Mouse (Mus musculus): Measurements from ENCODE around the gene Tubb2b. TPM values are rescaled to one million over a fixed set of nuclear protein-coding genes. Genes with fewer than 3 reads are reported as not detected.

The Tubb2b gene
- polyA plus RNA-seq, 1 experiment from 2014 or later, result 31.3 TPM

- Histone ChIP-seq H3K4me2 (peak overlapping the region; percentile 84), H3K9me3 (no peaks in the 10 kb centered on the region), H3K4me1 (peaks cover 17% of the 10 kb centered on the region; the same call in 1 of the 2 replicates), H3K27me3 (replicated peaks) (no peaks in the 10 kb centered on the region), H3K27ac (0 out of 2 replicates have a peak overlapping the region, but pooled peaks have one; percentile 36), H3K36me3 (0 out of 2 replicates have a peak, but pooled peaks cover 2% of the 10 kb centered on the region), H3K9ac (0 out of 2 replicates have a peak overlapping the region, but pooled peaks have one; percentile 67), H3K4me3 (replicated peaks) (peak overlapping the region; percentile 73)
- ATAC-seq (ENCODE audit: insufficient read depth, low FRiP score, low read depth), result peak; percentile 23; the same call in 1 of the 2 replicates
- WGBS, result 38% methylated on average over 16 of the region's 16 CpGs
These were observed 51.6 kb downstream of the Tubb2b start for GRCm38 (mm10) chr13:34078500-34079280.

GRCm38 (mm10) chr13:34077492-34078271 is 52.6 kb downstream of the Tubb2b start, which contains the start of gene Tubb2a:
Tubb2a (minus strand) TSS chr13:34078007.
- under 1% methylated on average over 45 of the region's 45 CpGs for WGBS
- Histone ChIP-seq H3K27me3 (replicated peaks) (no peaks in the 10 kb centered on the region), H3K4me3 (replicated peaks) (peak within 1 kb of the TSS; percentile 73), H3K9me3 (no peaks in the 10 kb centered on the region), H3K36me3 (0 out of 2 replicates have a peak, but pooled peaks cover 2% of the 10 kb centered on the region), H3K9ac (peak within 1 kb of the TSS; percentile 67), H3K27ac (peak within 1 kb of the TSS; percentile 57; the same call in 1 of the 2 replicates), H3K4me2 (peak within 1 kb of the TSS; percentile 84), H3K4me1 (0 out of 2 replicates have a peak, but pooled peaks cover 16% of the 10 kb centered on the region)
- ATAC-seq (ENCODE audit: insufficient read depth, low FRiP score, low read depth), result peak; percentile 90

Other genes starting within 250 kb of the Tubb2b start
- gene Serpinb6c, start 224.8 kb downstream of the Tubb2b start, polyA plus RNA-seq (2015; fragmentation: Nextera tagmentation; extraction: Ambion mirVana), result not detected in 2 replicates
- 26.4 and 29.3 TPM in 2 replicates for gene Nqo2, start 165.8 kb downstream of the Tubb2b start, polyA plus RNA-seq (2015; fragmentation: Nextera tagmentation; extraction: Ambion mirVana)
- gene Ripk1, start 128.1 kb downstream of the Tubb2b start, polyA plus RNA-seq (2015; fragmentation: Nextera tagmentation; extraction: Ambion mirVana), result 21.2 and 22.0 TPM in 2 replicates
- gene Serpinb6a, start 127.7 kb downstream of the Tubb2b start, polyA plus RNA-seq (2015; fragmentation: Nextera tagmentation; extraction: Ambion mirVana), result 74.6 and 77.7 TPM in 2 replicates
- 43.7 and 49.6 TPM in 2 replicates for gene Bphl, start 92.9 kb downstream of the Tubb2b start, polyA plus RNA-seq (2015; fragmentation: Nextera tagmentation; extraction: Ambion mirVana)
- gene Tubb2a, start 52.5 kb downstream of the Tubb2b start, polyA plus RNA-seq (2015; fragmentation: Nextera tagmentation; extraction: Ambion mirVana), result 182 and 192 TPM in 2 replicates
- gene Psmg4, start 32.5 kb upstream of the Tubb2b start, polyA plus RNA-seq (2015; fragmentation: Nextera tagmentation; extraction: Ambion mirVana), result 72.6 and 82.4 TPM in 2 replicates
- gene Slc22a23, start 214.7 kb upstream of the Tubb2b start, polyA plus RNA-seq (2015; fragmentation: Nextera tagmentation; extraction: Ambion mirVana), result 3.7 and 3.9 TPM in 2 replicates

Measured in stomach, embryonic 15.5 days (tissue).